Mouse (Mus musculus) megakaryocyte, embryonic 14.5 days (primary cell): ENCODE measurements at regions not wholly inside any gene's neighbourhood (a gene's known extent, or its start where the extent isn't known, plus 50 kb on each side); places are given as distances from the start of the nearest gene placed in this dataset.
"Not testable (repeated sequence)": the region's sequence is repeated elsewhere in the genome, so short reads cannot be mapped to it uniquely, and the experiment has no call there.

ENCODE experiments used
- FLI1 ChIP-seq: IDR thresholded peaks from 2 replicates; pipeline ENCODE4 v1.6.1; 2012; ENCODE audit warnings: low read length, inconsistent platforms, mixed read lengths
- GATA1 ChIP-seq: IDR thresholded peaks from 3 replicates; pipeline ENCODE4 v1.6.1; 2012; ENCODE audit warnings: mixed read lengths, low read length, inconsistent platforms, borderline replicate concordance

- TF ChIP-seq FLI1, GATA1: not testable (repeated sequence)
These were observed 65.1 kb upstream of the Prl2c3 start for GRCm38 (mm10) chr13:12864946-12865345.
